Mouse (Mus musculus): ENCODE measurements around the gene Lce1b.

DNA sequence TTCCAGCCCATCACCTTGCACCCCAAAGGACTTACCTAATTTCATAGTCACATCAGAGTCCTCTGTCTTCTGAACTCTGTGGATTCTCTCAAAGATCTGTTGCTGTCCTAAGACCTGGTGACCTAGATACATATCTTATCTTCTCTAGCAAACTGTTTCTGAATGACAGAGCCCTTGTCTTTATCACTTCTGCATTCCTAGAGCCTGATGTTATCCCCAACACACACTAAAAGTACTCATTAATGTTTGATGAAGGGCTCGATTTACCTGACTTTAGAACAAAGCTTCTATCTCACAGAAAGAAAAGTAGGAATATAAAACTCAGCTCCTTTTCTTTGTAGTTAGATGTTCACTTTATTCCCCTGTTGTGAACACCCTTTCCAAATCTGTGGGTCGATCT, 35.2 kb downstream of the Lce1b start, which contains the start of gene Lce6a:
- TF ChIP-seq POLR2A (IDR thresholded peaks at IDR 0.05; ENCODE audit: low read depth, low read length), result no peak
- no peak for TF ChIP-seq CTCF (conservative IDR thresholded peaks at IDR 0.05; ENCODE audit: insufficient read depth, insufficient read length, low read depth, low read length)

All from kidney, adult 2 months (tissue).